In the genomic region with DNA sequence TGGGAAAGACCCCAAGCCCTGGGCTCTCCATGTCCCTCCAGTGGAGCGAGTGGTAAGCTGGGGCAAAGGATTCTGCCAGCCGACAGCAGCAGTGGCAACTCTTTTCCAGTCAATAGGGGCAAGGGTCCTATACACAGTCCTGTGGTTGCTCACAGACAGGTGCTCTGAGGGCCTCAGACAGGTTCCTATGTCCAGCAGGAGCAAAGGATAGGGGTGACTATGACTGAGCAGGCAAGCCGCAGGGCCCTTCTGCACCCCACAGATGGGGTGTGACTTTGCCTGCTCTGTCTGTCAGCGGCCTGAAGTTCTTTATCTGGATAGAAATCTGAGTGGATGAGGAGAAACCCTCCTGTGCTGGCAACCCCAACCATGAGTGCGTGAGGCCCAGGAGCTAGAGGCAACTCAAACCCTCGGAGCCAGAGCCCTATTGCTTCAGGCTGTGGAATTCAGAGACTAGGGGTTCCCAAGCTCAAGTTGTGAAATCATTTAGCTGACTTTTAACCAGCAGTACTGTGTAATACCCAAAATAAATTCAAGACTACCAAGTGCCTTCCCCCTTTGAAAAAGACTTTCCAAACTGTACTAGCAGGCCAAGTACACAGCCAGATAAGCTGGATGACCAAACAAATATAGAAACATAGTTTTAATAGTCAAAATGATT, we compare ENCODE assay signal across 21 mouse cellular contexts. TPM values are rescaled to one million over a fixed set of nuclear protein-coding genes. Genes with fewer than 3 reads are reported as not detected.
DNase-seq lines count a peak whose midpoint lies in the region; ATAC-seq lines count a peak whose summit lies in the region.
"Had no signal": no experiment of that assay in that cellular context is flagged by ENCODE, and none has a peak within 500 bp of the region (broad histone marks: within the 10 kb centered on the region; RNA-seq: fewer than 3 reads in every experiment).

No protein-coding gene starts in this region.

- 83% methylated on average over 6 of the region's 6 CpGs for WGBS in kidney, embryonic 16.5 days
- 66% methylated on average over 6 of the region's 6 CpGs for WGBS in liver, embryonic 12.5 days (ENCODE audit: insufficient replicate concordance)
- 56% methylated on average over 6 of the region's 6 CpGs for WGBS in liver, embryonic 16.5 days (ENCODE audit: insufficient replicate concordance)
- WGBS in midbrain, embryonic 16.5 days: 86% methylated on average over 6 of the region's 6 CpGs

- H3K4me2 ChIP-seq in kidney, embryonic 16.5 days (replicated peaks; ENCODE audit: low read depth, low read length): no peak overlapping the region
- no peak overlapping the region for H3K4me2 ChIP-seq in liver, embryonic 12.5 days
- no peak overlapping the region for H3K4me2 ChIP-seq in liver, embryonic 16.5 days (ENCODE audit: low read depth, low read length)
- no peak overlapping the region for H3K4me2 ChIP-seq in midbrain, embryonic 16.5 days (ENCODE audit: low read length)
- H3K4me2 ChIP-seq: forebrain, embryonic 15.5 days; hindbrain, embryonic 13.5 days had no signal

- H3K36me3 ChIP-seq in kidney, embryonic 16.5 days (ENCODE audit: insufficient read depth, low read length): peaks cover 4% of the 10 kb centered on the region; the same call in 1 of the 2 replicates
- peaks cover 13% of the 10 kb centered on the region for H3K36me3 ChIP-seq in liver, embryonic 12.5 days
- 0 out of 2 replicates have a peak, but pooled peaks cover 2% of the 10 kb centered on the region for H3K36me3 ChIP-seq in liver, embryonic 16.5 days (ENCODE audit: control insufficient read depth, insufficient read depth)
- no peaks in the 10 kb centered on the region for H3K36me3 ChIP-seq in midbrain, embryonic 16.5 days (ENCODE audit: control insufficient read depth, insufficient read depth, low read length)
- H3K36me3 ChIP-seq: embryonic facial prominence, embryonic 10.5 days; forebrain, embryonic 15.5 days; heart, embryonic 10.5 days; hindbrain, embryonic 13.5 days had no signal

- H3K27ac ChIP-seq in kidney, embryonic 16.5 days (ENCODE audit: low read length): no peak overlapping the region
- H3K27ac ChIP-seq in liver, embryonic 12.5 days: no peak overlapping the region
- H3K27ac ChIP-seq in liver, embryonic 16.5 days (ENCODE audit: low read length): peak overlapping the region; percentile 53
- no peak overlapping the region for H3K27ac ChIP-seq in midbrain, embryonic 16.5 days (ENCODE audit: low read length)
- H3K27ac ChIP-seq: embryonic facial prominence, embryonic 10.5 days; forebrain, embryonic 15.5 days; heart, embryonic 10.5 days; hindbrain, embryonic 13.5 days had no signal

- no peak overlapping the region for H3K4me3 ChIP-seq in kidney, embryonic 16.5 days (ENCODE audit: low read length)
- no peak overlapping the region for H3K4me3 ChIP-seq in liver, embryonic 12.5 days
- no peak overlapping the region for H3K4me3 ChIP-seq in liver, embryonic 16.5 days (ENCODE audit: low read depth, low read length)
- no peak overlapping the region for H3K4me3 ChIP-seq in midbrain, embryonic 16.5 days (ENCODE audit: low read depth, low read length)
- H3K4me3 ChIP-seq: embryonic facial prominence, embryonic 10.5 days; forebrain, embryonic 15.5 days; heart, embryonic 10.5 days; hindbrain, embryonic 13.5 days had no signal

- H3K4me1 ChIP-seq in kidney, embryonic 16.5 days (ENCODE audit: insufficient read depth, low read length): no peaks in the 10 kb centered on the region
- no peaks in the 10 kb centered on the region for H3K4me1 ChIP-seq in liver, embryonic 12.5 days
- H3K4me1 ChIP-seq in liver, embryonic 16.5 days (ENCODE audit: control insufficient read depth, low read depth, low read length): peaks cover 4% of the 10 kb centered on the region; the same call in 1 of the 2 replicates
- H3K4me1 ChIP-seq in midbrain, embryonic 16.5 days (ENCODE audit: control insufficient read depth, insufficient read depth, low read length): no peaks in the 10 kb centered on the region
- H3K4me1 ChIP-seq: embryonic facial prominence, embryonic 10.5 days; forebrain, embryonic 15.5 days; heart, embryonic 10.5 days; hindbrain, embryonic 13.5 days had no signal

- H3K27me3 ChIP-seq in kidney, embryonic 16.5 days (ENCODE audit: insufficient read depth, low read length): no peaks in the 10 kb centered on the region
- no peaks in the 10 kb centered on the region for H3K27me3 ChIP-seq in liver, embryonic 12.5 days (replicated peaks)
- no peaks in the 10 kb centered on the region for H3K27me3 ChIP-seq in liver, embryonic 16.5 days (ENCODE audit: control insufficient read depth, insufficient read depth, low read depth, low read length)
- H3K27me3 ChIP-seq in midbrain, embryonic 16.5 days (ENCODE audit: control insufficient read depth, insufficient read depth, low read depth, low read length): no peaks in the 10 kb centered on the region
- H3K27me3 ChIP-seq: forebrain, embryonic 15.5 days; hindbrain, embryonic 13.5 days had no signal

- DNase-seq in kidney, postnatal 10 days: peak; percentile 2
- DNase-seq in adipocyte (ENCODE audit: low spot score): peak; percentile 80
- DNase-seq in left cerebral cortex, adult 9 months (ENCODE audit: low spot score in 2 of 2): no peak
- no peak for DNase-seq in spleen, postnatal 10 days (ENCODE audit: low spot score in 2 of 2)
- DNase-seq: adrenal gland, adult 8-10 months; adrenal gland, postnatal 36 days; cerebellum, adult 2 months; cerebellum, postnatal 10 days; gastrocnemius, postnatal 36 days; heart, adult 18-20 months; heart, postnatal 10 days had no signal

- ATAC-seq in kidney, embryonic 16.5 days (ENCODE audit: low FRiP score, low TSS enrichment): no peak; the same call in 1 of the 2 replicates
- peak; percentile 28; the same call in 1 of the 2 replicates for ATAC-seq in liver, embryonic 12.5 days
- ATAC-seq in liver, embryonic 16.5 days (ENCODE audit: low read depth): peak; percentile 84
- ATAC-seq in midbrain, embryonic 16.5 days: no peak
- ATAC-seq: forebrain, embryonic 15.5 days had no signal

- H3K9me3 ChIP-seq in kidney, embryonic 16.5 days (ENCODE audit: low read length): peaks cover 5% of the 10 kb centered on the region
- H3K9me3 ChIP-seq in liver, embryonic 12.5 days (replicated peaks): peaks cover 10% of the 10 kb centered on the region
- H3K9me3 ChIP-seq in liver, embryonic 16.5 days (replicated peaks; ENCODE audit: control insufficient read depth, low read length): no peaks in the 10 kb centered on the region
- peaks cover 7% of the 10 kb centered on the region; the same call in 1 of the 2 replicates for H3K9me3 ChIP-seq in midbrain, embryonic 16.5 days (replicated peaks; ENCODE audit: control insufficient read depth, low read length, poor library complexity, severe bottlenecking)
- H3K9me3 ChIP-seq: forebrain, embryonic 15.5 days had no signal

- no peak overlapping the region for H3K9ac ChIP-seq in kidney, embryonic 16.5 days (replicated peaks; ENCODE audit: low read length)
- no peak overlapping the region for H3K9ac ChIP-seq in liver, embryonic 12.5 days
- H3K9ac ChIP-seq in liver, embryonic 16.5 days (ENCODE audit: low read depth, low read length): no peak overlapping the region
- no peak overlapping the region for H3K9ac ChIP-seq in midbrain, embryonic 16.5 days (ENCODE audit: low read depth, low read length)
- H3K9ac ChIP-seq: forebrain, embryonic 15.5 days; hindbrain, embryonic 13.5 days had no signal

RNA-seq across cellular contexts. Expression of gene BC048671, which starts 5.4 kb away (rescaled TPM):
- polyA plus RNA-seq in kidney, embryonic 16.5 days (2015; fragmentation: Nextera tagmentation; extraction: Ambion mirVana): not detected in 2 replicates
- not detected in 2 replicates for polyA plus RNA-seq in liver, embryonic 12.5 days (2016; fragmentation: Nextera tagmentation; extraction: Ambion mirVana)
- polyA plus RNA-seq in liver, embryonic 16.5 days (2015; fragmentation: Nextera tagmentation; extraction: Ambion mirVana): 0.12 TPM in 1 of 2 replicates, not detected in the other
- not detected in 2 replicates for polyA plus RNA-seq in midbrain, embryonic 16.5 days (2015; fragmentation: Nextera tagmentation; extraction: Ambion mirVana)
- polyA plus RNA-seq: cerebellum, adult 2 months; embryonic facial prominence, embryonic 10.5 days; embryonic facial prominence, embryonic 14.5 days; forebrain, embryonic 15.5 days; heart, embryonic 10.5 days; heart, embryonic 14.5 days; hindbrain, embryonic 13.5 days had no signal

RNA-seq across cellular contexts. Expression of gene Chst13, which starts 18.5 kb away (rescaled TPM):
- polyA plus RNA-seq in kidney, embryonic 16.5 days (2015; fragmentation: Nextera tagmentation; extraction: Ambion mirVana): 5.8 and 6.7 TPM in 2 replicates
- polyA plus RNA-seq in liver, embryonic 12.5 days (2016; fragmentation: Nextera tagmentation; extraction: Ambion mirVana): 14.5 and 16.7 TPM in 2 replicates
- 13.1 and 13.4 TPM in 2 replicates for polyA plus RNA-seq in liver, embryonic 16.5 days (2015; fragmentation: Nextera tagmentation; extraction: Ambion mirVana)
- 0.11 TPM in 1 of 2 replicates, not detected in the other for polyA plus RNA-seq in midbrain, embryonic 16.5 days (2015; fragmentation: Nextera tagmentation; extraction: Ambion mirVana)
- polyA plus RNA-seq: cerebellum, adult 2 months; forebrain, embryonic 15.5 days; heart, embryonic 14.5 days had no signal

RNA-seq across cellular contexts. Expression of gene Uroc1, which starts 26.6 kb away (rescaled TPM):
- 0.15 and 0.19 TPM in 2 replicates for polyA plus RNA-seq in kidney, embryonic 16.5 days (2015; fragmentation: Nextera tagmentation; extraction: Ambion mirVana)
- 3.9 TPM in 2 replicates for polyA plus RNA-seq in liver, embryonic 12.5 days (2016; fragmentation: Nextera tagmentation; extraction: Ambion mirVana)
- 32.3 and 41.1 TPM in 2 replicates for polyA plus RNA-seq in liver, embryonic 16.5 days (2015; fragmentation: Nextera tagmentation; extraction: Ambion mirVana)
- not detected in 2 replicates for polyA plus RNA-seq in midbrain, embryonic 16.5 days (2015; fragmentation: Nextera tagmentation; extraction: Ambion mirVana)
- polyA plus RNA-seq: cerebellum, adult 2 months; forebrain, embryonic 15.5 days; heart, embryonic 14.5 days; hindbrain, embryonic 13.5 days had no signal

Comparison
In these comparisons a context has a peak if more than half of its experiments do, and no peak if none do; other contexts are left out.
1. DNase-seq: peak in kidney, postnatal 10 days (single experiment) and adipocyte (single experiment); none in left cerebral cortex, adult 9 months (0 of 2) and spleen, postnatal 10 days (0 of 2).
2. ATAC-seq: peak in liver, embryonic 12.5 days (single experiment) and liver, embryonic 16.5 days (single experiment); none in kidney, embryonic 16.5 days (single experiment) and midbrain, embryonic 16.5 days (single experiment).